Mouse (Mus musculus) liver, postnatal 0 days (tissue): ENCODE measurements around the gene Rapsn. TPM values are rescaled to one million over a fixed set of nuclear protein-coding genes. Genes with fewer than 3 reads are reported as not detected.

Experiments used
- ATAC-seq: fragments of 200-750 bp; cut with Nextera tagmentation; 2 replicates; pipeline ENCODE4 v1.8.0; 2017; ENCODE audit warnings: mild to moderate bottlenecking, moderate library complexity
- DNase-seq: peaks from one replicate; pipeline ENCODE4 v3.0.0-alpha.2; 2016
- H3K27ac ChIP-seq: fragments of 300-500 bp; sonication (generic); 2 replicates; pipeline ENCODE4 v1.5.1; 2014; ENCODE audit warnings: antibody characterized with exemption, moderate library complexity, mild to moderate bottlenecking, low read depth
- H3K27me3 ChIP-seq: fragments of 300-500 bp; sonication (generic); 2 replicates; pipeline ENCODE4 v1.6.1; 2014; ENCODE audit warnings: low read length, control low read depth, mixed read lengths; ENCODE audit not compliant: insufficient read depth
- H3K36me3 ChIP-seq: fragments of 300-500 bp; sonication (generic); replicated peaks from 2 replicates; pipeline ENCODE4 v1.6.1; 2014; ENCODE audit warnings: mild to moderate bottlenecking, control low read depth, low read length, moderate library complexity, mixed read lengths; ENCODE audit not compliant: insufficient read depth
- H3K4me1 ChIP-seq: fragments of 300-500 bp; sonication (generic); 2 replicates; pipeline ENCODE4 v1.6.1; 2014; ENCODE audit warnings: antibody characterized with exemption, mild to moderate bottlenecking, control low read depth; ENCODE audit not compliant: insufficient read depth
- H3K4me2 ChIP-seq: fragments of 300-500 bp; sonication (generic); 2 replicates; pipeline ENCODE4 v1.6.1; 2014; ENCODE audit warnings: low read depth, mild to moderate bottlenecking, low read length, moderate library complexity, mixed read lengths
- H3K4me3 ChIP-seq: fragments of 300-500 bp; sonication (generic); 2 replicates; pipeline ENCODE4 v1.5.1; 2014; ENCODE audit warnings: low read depth, low read length
- H3K9ac ChIP-seq: fragments of 300-500 bp; sonication (generic); replicated peaks from 2 replicates; pipeline ENCODE4 v1.6.1; 2014; ENCODE audit warnings: mild to moderate bottlenecking, moderate library complexity
- H3K9me3 ChIP-seq: fragments of 300-500 bp; sonication (generic); 2 replicates; pipeline ENCODE4 v1.6.1; 2016; ENCODE audit warnings: mild to moderate bottlenecking, control low read depth, low read length, mixed read lengths
- CTCF ChIP-seq: sonication (generic); IDR thresholded peaks from 2 replicates; pipeline ENCODE4 v1.5.1; 2016; ENCODE audit warnings: antibody characterized with exemption, low read depth
- EP300 ChIP-seq: IDR thresholded peaks from 2 replicates; pipeline ENCODE4 v1.6.1; 2016; ENCODE audit warnings: antibody characterized with exemption, low read depth, mild to moderate bottlenecking
- WGBS: fragments of 180-500 bp; shearing (Covaris S2); extraction: QIAGEN DNeasy Blood & Tissue Kit; methylation state at CpG from one replicate; pipeline ENCODE4 v1.1.7; 2014; ENCODE audit not compliant: insufficient replicate concordance; 5-methylcytosine and 5-hydroxymethylcytosine counted together
- polyA plus RNA-seq: library from polyadenylated mRNA; unstranded; fragments of >200 nt; fragmentation: Nextera tagmentation; extraction: Ambion mirVana; gene quantifications from 2 replicates; pipeline ENCODE4 v1.2.1, GENCODE M21; 2015

The Rapsn gene
- polyA plus RNA-seq, 1 experiment from 2014 or later, result 1.8 TPM

- ATAC-seq, result no peak
- no peak overlapping the region for H3K9ac ChIP-seq
- H3K9me3 ChIP-seq, result no peaks in the 10 kb centered on the region
- H3K36me3 ChIP-seq, result peaks cover 30% of the 10 kb centered on the region
- TF ChIP-seq EP300 (no peak), CTCF (peak; percentile 89)
- H3K4me3 ChIP-seq, result no peak overlapping the region
- no peak overlapping the region for H3K4me2 ChIP-seq
- WGBS, result 31% methylated on average over 3 of the region's 3 CpGs
- no peak overlapping the region for H3K27ac ChIP-seq
- H3K4me1 ChIP-seq, result peaks cover 21% of the 10 kb centered on the region
- peak; percentile 66 for DNase-seq
- H3K27me3 ChIP-seq, result no peaks in the 10 kb centered on the region
These were observed 30.1 kb downstream of the Rapsn start for GRCm38 (mm10) chr2:91065544-91065943.

GRCm38 (mm10) chr2:91066455-91066854 lies 31.0 kb downstream of the Rapsn start:
- no peak for DNase-seq
- H3K4me3 ChIP-seq, result no peak overlapping the region
- no peak overlapping the region for H3K9ac ChIP-seq
- H3K4me2 ChIP-seq, result no peak overlapping the region
- TF ChIP-seq EP300 (no peak), CTCF (no peak)
- H3K27ac ChIP-seq, result no peak overlapping the region
- ATAC-seq, result no peak
- peaks cover 27% of the 10 kb centered on the region for H3K36me3 ChIP-seq
- H3K27me3 ChIP-seq, result no peaks in the 10 kb centered on the region
- H3K9me3 ChIP-seq, result no peaks in the 10 kb centered on the region
- 85% methylated on average over 3 of the region's 3 CpGs for WGBS
- H3K4me1 ChIP-seq, result peaks cover 24% of the 10 kb centered on the region

- no peak for ATAC-seq
- H3K4me3 ChIP-seq, result no peak overlapping the region
- WGBS, result 77% methylated on average over 13 of the region's 13 CpGs
- H3K4me1 ChIP-seq, result peaks cover 22% of the 10 kb centered on the region
- H3K27me3 ChIP-seq, result no peaks in the 10 kb centered on the region
- peak overlapping the region; percentile 86; the same call in 1 of the 2 replicates for H3K4me2 ChIP-seq
- no peak overlapping the region for H3K27ac ChIP-seq
- H3K9ac ChIP-seq, result no peak overlapping the region
- H3K36me3 ChIP-seq, result peaks cover 15% of the 10 kb centered on the region
- TF ChIP-seq EP300 (no peak), CTCF (no peak)
- DNase-seq, result no peak
- no peaks in the 10 kb centered on the region for H3K9me3 ChIP-seq
These were observed 32.9 kb downstream of the Rapsn start for GRCm38 (mm10) chr2:91068162-91068871.

GRCm38 (mm10) chr2:91068872-91069165 lies 33.4 kb downstream of the Rapsn start:
- Histone ChIP-seq H3K27me3 (no peaks in the 10 kb centered on the region), H3K9ac (peak overlapping the region; percentile 79; the same call in 1 of the 2 replicates), H3K36me3 (peaks cover 13% of the 10 kb centered on the region), H3K4me2 (peak overlapping the region; percentile 86), H3K4me3 (no peak overlapping the region), H3K9me3 (no peaks in the 10 kb centered on the region), H3K27ac (no peak overlapping the region), H3K4me1 (peaks cover 22% of the 10 kb centered on the region)
- DNase-seq, result no peak
- TF ChIP-seq CTCF, result no peak
- TF ChIP-seq EP300, result no peak
- no peak for ATAC-seq
- 74% methylated on average over 6 of the region's 6 CpGs for WGBS

DNA sequence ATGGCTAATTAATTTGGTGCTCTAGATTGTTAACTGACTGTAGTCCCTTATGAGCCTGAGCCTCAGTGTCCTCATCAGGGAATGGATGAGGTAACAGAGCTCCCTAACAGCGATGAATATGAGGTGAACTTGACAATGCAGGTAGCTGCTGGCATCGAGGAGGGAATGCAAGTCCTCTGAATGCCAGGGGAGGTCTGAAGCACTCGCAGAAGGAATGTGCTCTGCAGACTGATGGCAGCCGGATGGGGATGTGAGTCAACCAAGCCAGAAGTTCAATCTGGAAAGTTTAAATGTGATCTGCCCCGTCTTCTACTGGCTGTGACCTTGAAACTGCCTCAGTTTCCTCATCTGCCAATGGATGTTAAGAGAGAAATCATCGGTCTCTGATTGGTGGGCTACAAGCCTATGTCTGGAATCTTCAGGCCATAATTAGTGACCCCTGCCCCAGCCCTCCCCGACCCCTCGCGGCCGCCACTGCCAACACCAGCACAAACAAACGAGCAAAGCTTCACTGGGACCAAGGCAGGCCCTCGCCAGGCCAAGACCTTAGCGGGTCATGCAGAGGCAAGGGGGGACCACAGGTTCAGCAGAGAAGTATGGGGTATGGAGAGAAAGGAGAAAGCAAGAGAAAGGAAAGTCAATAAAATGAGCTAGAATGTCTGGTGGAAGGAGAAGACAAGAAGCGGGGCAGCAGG lies 34.0 kb downstream of the Rapsn start:
- Histone ChIP-seq H3K27ac (peak overlapping the region; percentile 78), H3K4me3 (peak overlapping the region; percentile 76), H3K4me2 (peak overlapping the region; percentile 86), H3K4me1 (peaks cover 22% of the 10 kb centered on the region), H3K36me3 (peaks cover 7% of the 10 kb centered on the region), H3K27me3 (no peaks in the 10 kb centered on the region), H3K9me3 (no peaks in the 10 kb centered on the region), H3K9ac (peak overlapping the region; percentile 79)
- TF ChIP-seq EP300 (no peak), CTCF (no peak)
- DNase-seq (peak; percentile 45), ATAC-seq (no peak)
- 11% methylated on average over 14 of the region's 14 CpGs for WGBS

GRCm38 (mm10) chr2:91070076-91070800 lies 34.8 kb downstream of the Rapsn start, which contains the start of gene Slc39a13:
Slc39a13 (minus strand) TSS chr2:91070417.
- Histone ChIP-seq H3K4me2 (peak within 1 kb of the TSS; percentile 86), H3K9ac (peak within 1 kb of the TSS; percentile 79), H3K36me3 (no peaks in the 10 kb centered on the region; the same call in 1 of the 2 replicates), H3K27ac (peak within 1 kb of the TSS; percentile 78), H3K4me1 (peaks cover 22% of the 10 kb centered on the region), H3K4me3 (peak within 1 kb of the TSS; percentile 76), H3K9me3 (no peaks in the 10 kb centered on the region), H3K27me3 (no peaks in the 10 kb centered on the region)
- ATAC-seq, result peak; percentile 96
- WGBS, result 1% methylated on average over 49 of the region's 69 CpGs
- peak; percentile 100 for TF ChIP-seq CTCF
- TF ChIP-seq EP300, result 0 out of 2 replicates have a peak, but pooled peaks have one; percentile 23
- DNase-seq, result peak; percentile 95
